Mouse (Mus musculus) lung, postnatal 0 days (tissue): Measurements from ENCODE around the gene Wdr25.

Experiments used
- CTCF ChIP-seq: IDR thresholded peaks from 2 replicates; pipeline ENCODE4 v1.5.1; 2016; ENCODE audit warnings: antibody characterized with exemption, mild to moderate bottlenecking
- EP300 ChIP-seq: IDR thresholded peaks from 2 replicates; pipeline ENCODE4 v1.6.1; 2016; ENCODE audit warnings: antibody characterized with exemption, mild to moderate bottlenecking, control low read depth

DNA sequence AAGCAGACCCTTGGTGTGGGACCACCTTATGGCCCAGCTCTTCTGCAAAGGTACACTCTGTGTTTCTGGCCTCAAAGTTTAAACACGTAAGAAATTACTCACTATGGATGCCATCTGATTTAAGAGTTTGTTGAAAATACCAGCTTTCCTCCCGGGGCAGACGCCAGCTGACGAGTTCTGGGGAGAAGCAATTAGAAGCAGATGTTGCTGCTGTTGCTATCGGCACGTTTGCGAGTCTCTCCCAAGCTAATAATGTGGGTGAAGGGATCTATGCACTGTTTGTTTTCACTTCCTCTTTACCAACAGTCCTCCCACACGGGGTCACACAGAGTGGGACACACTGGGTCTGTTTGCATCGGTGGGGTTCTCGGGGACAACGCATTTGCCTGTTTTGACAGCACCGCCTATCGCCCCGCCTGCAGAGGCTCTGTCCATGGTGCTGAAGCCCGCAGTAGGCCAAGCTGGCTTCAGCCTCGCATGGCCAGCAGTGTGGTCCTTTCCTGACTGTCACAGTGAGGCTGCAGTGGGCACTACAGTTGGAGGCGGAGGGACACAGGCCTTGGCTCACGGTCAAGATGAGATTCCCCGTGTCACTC, 101.1 kb downstream of the Wdr25 start:
- TF ChIP-seq CTCF (peak; percentile 40), EP300 (no peak)
